Mouse (Mus musculus): ENCODE results near the gene Hspa12a.

DNA sequence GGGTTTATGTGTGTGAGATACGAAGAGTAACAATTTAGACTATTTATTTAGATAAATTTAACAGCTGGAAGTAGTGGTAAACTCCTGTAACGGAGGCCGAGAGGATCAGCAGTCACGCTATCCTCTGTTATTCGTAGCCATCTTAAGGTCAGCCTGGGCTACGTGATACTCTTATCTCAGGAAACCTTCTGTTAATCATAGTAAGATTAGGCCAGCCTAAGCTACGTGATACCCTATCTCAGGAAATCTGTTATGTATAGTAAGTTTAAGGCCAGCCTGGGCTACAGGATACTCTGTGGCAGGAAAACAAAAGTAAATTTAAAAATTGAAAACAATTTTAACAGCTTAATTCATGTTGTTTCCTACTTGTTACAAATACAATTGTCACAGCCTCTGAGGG is 2.5 kb upstream of the Hspa12a start:
- TF ChIP-seq CTCF (IDR thresholded peaks at IDR 0.05; ENCODE audit: low read depth) = no peak
- no peak for TF ChIP-seq EP300 (IDR thresholded peaks at IDR 0.05; ENCODE audit: low read depth)
